Mouse (Mus musculus): ENCODE data around the gene Ccar1. TPM values are rescaled to one million over a fixed set of nuclear protein-coding genes. Genes with fewer than 3 reads are reported as not detected.

Gene Ccar1
- polyA plus RNA-seq, 1 experiment from 2014 or later = 126 TPM

Other genes starting within 250 kb of the Ccar1 start
- 71.4 and 71.8 TPM in 2 replicates for gene Kif1bp, start 213.8 kb downstream of the Ccar1 start, polyA plus RNA-seq (2015; fragmentation: Nextera tagmentation; extraction: Ambion mirVana)
- gene Ddx21, start 190.0 kb downstream of the Ccar1 start, polyA plus RNA-seq (2015; fragmentation: Nextera tagmentation; extraction: Ambion mirVana) = 18.7 and 22.9 TPM in 2 replicates
- gene Ddx50, start 141.1 kb downstream of the Ccar1 start, polyA plus RNA-seq (2015; fragmentation: Nextera tagmentation; extraction: Ambion mirVana) = 104 and 109 TPM in 2 replicates
- 3.0 and 3.3 TPM in 2 replicates for gene Stox1, start 66.2 kb downstream of the Ccar1 start, polyA plus RNA-seq (2015; fragmentation: Nextera tagmentation; extraction: Ambion mirVana)
- 40.4 and 41.5 TPM in 2 replicates for gene Tet1, start 116.7 kb upstream of the Ccar1 start, polyA plus RNA-seq (2015; fragmentation: Nextera tagmentation; extraction: Ambion mirVana)
- gene Slc25a16, start 128.3 kb upstream of the Ccar1 start, polyA plus RNA-seq (2015; fragmentation: Nextera tagmentation; extraction: Ambion mirVana) = 18.0 and 18.7 TPM in 2 replicates
- gene Dna2, start 154.7 kb upstream of the Ccar1 start, polyA plus RNA-seq (2015; fragmentation: Nextera tagmentation; extraction: Ambion mirVana) = 6.6 and 8.8 TPM in 2 replicates
- gene Rufy2, start 187.9 kb upstream of the Ccar1 start, polyA plus RNA-seq (2015; fragmentation: Nextera tagmentation; extraction: Ambion mirVana) = 60.5 and 73.0 TPM in 2 replicates
- 196 and 205 TPM in 2 replicates for gene Hnrnph3, start 231.9 kb upstream of the Ccar1 start, polyA plus RNA-seq (2015; fragmentation: Nextera tagmentation; extraction: Ambion mirVana)
- 1.3 and 1.7 TPM in 2 replicates for gene Pbld2, start 232.0 kb upstream of the Ccar1 start, polyA plus RNA-seq (2015; fragmentation: Nextera tagmentation; extraction: Ambion mirVana)